Comparison of ENCODE assay signal across 14 mouse cellular contexts in the genomic region with DNA sequence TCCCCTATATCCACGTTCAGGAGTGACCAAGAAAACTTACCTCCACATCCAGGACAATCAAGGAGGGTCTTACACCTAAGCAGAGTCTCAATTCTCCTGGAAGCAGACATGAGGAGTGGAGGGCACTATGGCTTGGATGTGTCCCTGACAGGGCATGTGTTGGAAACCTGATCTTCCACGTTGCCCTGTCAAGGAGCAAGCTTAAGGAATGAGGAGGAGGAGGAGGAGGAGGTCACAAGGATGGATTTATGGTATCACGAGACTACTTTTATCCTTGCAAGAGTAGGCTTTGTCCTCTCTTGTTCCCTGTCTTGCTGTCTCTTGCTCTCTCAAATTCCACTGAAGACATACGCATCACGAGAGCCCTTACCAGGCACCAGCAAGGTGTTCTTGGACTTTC.
"Had no signal": no experiment of that assay in that cellular context is flagged by ENCODE, and none has a peak within 500 bp of the region (broad histone marks: within the 10 kb centered on the region; RNA-seq: fewer than 3 reads in every experiment).

No protein-coding gene starts in this region.

- H3K4me3 ChIP-seq: intestine, embryonic 15.5 days; left cerebral cortex, adult 2 months; lung, embryonic 15.5 days had no signal

- H3K9ac ChIP-seq: intestine, embryonic 15.5 days; lung, embryonic 15.5 days had no signal

- H3K27ac ChIP-seq: intestine, embryonic 15.5 days; left cerebral cortex, adult 2 months; lung, embryonic 15.5 days had no signal

- H3K9me3 ChIP-seq: intestine, embryonic 15.5 days; lung, embryonic 15.5 days had no signal

- H3K36me3 ChIP-seq: intestine, embryonic 15.5 days; lung, embryonic 15.5 days had no signal

- H3K4me1 ChIP-seq: intestine, embryonic 15.5 days; lung, embryonic 15.5 days had no signal

- DNase-seq: kidney, adult 11 months; kidney, adult 9 months; kidney, postnatal 36 days; layer of hippocampus, postnatal 36 days; lung, adult 18-20 months; lung, postnatal 10 days; lung, postnatal 36 days; midbrain, embryonic 14.5 days; thymus, adult 18-20 months; thymus, postnatal 36 days had no signal

- H3K27me3 ChIP-seq: intestine, embryonic 15.5 days; lung, embryonic 15.5 days had no signal

- H3K4me2 ChIP-seq: intestine, embryonic 15.5 days; lung, embryonic 15.5 days; midbrain, embryonic 11.5 days had no signal
